Mouse (Mus musculus): ENCODE measurements around the gene Plod1. TPM values are rescaled to one million over a fixed set of nuclear protein-coding genes. Genes with fewer than 3 reads are reported as not detected.
A peak's percentile ranks its signal among the peaks of the same experiment; 100 is the strongest.

Gene Plod1
- total RNA-seq (2015), result 10.5 TPM in 2 replicates
- total RNA-seq (2017), result 22.9 and 25.7 TPM in 2 replicates

GRCm38 (mm10) chr4:147936331-147936954 lies at the start of gene Plod1:
Plod1 (minus strand) TSS chr4:147936767.
- ATAC-seq (ENCODE audit: poor library complexity, severe bottlenecking), result peak; percentile 71

GRCm38 (mm10) chr4:147985205-147986132 lies 48.9 kb upstream of the Plod1 start, which contains the start of gene Nppb:
Nppb (plus strand) TSS chr4:147985788.
- ATAC-seq (ENCODE audit: poor library complexity, severe bottlenecking), result no peak

GRCm38 (mm10) chr4:147979441-147979860 lies 42.9 kb upstream of the Plod1 start:
- no peak for ATAC-seq (ENCODE audit: poor library complexity, severe bottlenecking)

- ATAC-seq (ENCODE audit: poor library complexity, severe bottlenecking), result no peak
Measured at GRCm38 (mm10) chr4:147978391-147978790, 41.8 kb upstream of the Plod1 start.

- no peak for ATAC-seq (ENCODE audit: poor library complexity, severe bottlenecking)
Measured at GRCm38 (mm10) chr4:147977726-147978125, 41.2 kb upstream of the Plod1 start.

- no peak for ATAC-seq (ENCODE audit: poor library complexity, severe bottlenecking)
Measured at GRCm38 (mm10) chr4:147976237-147976636, 39.7 kb upstream of the Plod1 start.

GRCm38 (mm10) chr4:147969337-147969736 lies 32.8 kb upstream of the Plod1 start:
- no peak for ATAC-seq (ENCODE audit: poor library complexity, severe bottlenecking)

GRCm38 (mm10) chr4:147968816-147969215 lies 32.2 kb upstream of the Plod1 start:
- no peak for ATAC-seq (ENCODE audit: poor library complexity, severe bottlenecking)

GRCm38 (mm10) chr4:147965712-147966111 lies 29.1 kb upstream of the Plod1 start:
- ATAC-seq (ENCODE audit: poor library complexity, severe bottlenecking), result no peak

GRCm38 (mm10) chr4:147963623-147964022 lies 27.1 kb upstream of the Plod1 start:
- ATAC-seq (ENCODE audit: poor library complexity, severe bottlenecking), result no peak

- ATAC-seq (ENCODE audit: poor library complexity, severe bottlenecking), result no peak
Measured at GRCm38 (mm10) chr4:147962781-147963180, 26.2 kb upstream of the Plod1 start.

- peak; percentile 96 for ATAC-seq (ENCODE audit: poor library complexity, severe bottlenecking)
Measured at GRCm38 (mm10) chr4:147959881-147960831, 23.6 kb upstream of the Plod1 start.

- no peak for ATAC-seq (ENCODE audit: poor library complexity, severe bottlenecking)
Measured at GRCm38 (mm10) chr4:147957141-147957540, 20.6 kb upstream of the Plod1 start.

GRCm38 (mm10) chr4:147953590-147953989 lies 17.0 kb upstream of the Plod1 start:
- ATAC-seq (ENCODE audit: poor library complexity, severe bottlenecking), result peak; percentile 86

GRCm38 (mm10) chr4:147947511-147947910 lies 10.9 kb upstream of the Plod1 start:
- ATAC-seq (ENCODE audit: poor library complexity, severe bottlenecking), result no peak

GRCm38 (mm10) chr4:147943005-147943404 lies 6.4 kb upstream of the Plod1 start:
- no peak for ATAC-seq (ENCODE audit: poor library complexity, severe bottlenecking)

GRCm38 (mm10) chr4:147941045-147942020 lies 4.8 kb upstream of the Plod1 start:
- peak; percentile 9 for ATAC-seq (ENCODE audit: poor library complexity, severe bottlenecking)

GRCm38 (mm10) chr4:147940576-147941044 lies 4.0 kb upstream of the Plod1 start, which contains the start of gene 2510039O18Rik:
2510039O18Rik (plus strand) TSS chr4:147940895.
- peak; percentile 80 for ATAC-seq (ENCODE audit: poor library complexity, severe bottlenecking)

GRCm38 (mm10) chr4:147940111-147940510 lies 3.5 kb upstream of the Plod1 start:
- no peak for ATAC-seq (ENCODE audit: poor library complexity, severe bottlenecking)

Data from megakaryocyte, adult 5-6 weeks (primary cell).